26 mouse cellular contexts compared by ENCODE assay signal in the genomic region with DNA sequence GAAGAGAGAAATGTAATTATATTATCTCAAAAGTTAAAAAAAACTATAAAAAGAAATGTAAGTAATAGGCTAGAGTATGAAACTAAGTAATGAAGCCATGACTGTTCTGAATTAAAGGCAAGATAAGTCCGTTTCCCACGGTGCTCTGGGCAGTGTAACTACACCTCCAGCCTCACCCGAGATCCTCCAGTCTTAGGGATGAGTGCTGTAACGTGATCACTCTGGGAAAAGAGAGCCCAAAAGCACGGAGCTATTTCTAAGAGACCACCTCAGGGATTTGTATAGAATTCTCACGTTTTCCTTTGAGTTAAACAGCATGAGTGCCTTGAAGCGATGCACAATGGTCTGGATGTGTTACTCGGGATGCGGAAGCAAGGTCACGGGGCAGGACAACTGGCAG. TPM values are rescaled to one million over a fixed set of nuclear protein-coding genes. Genes with fewer than 3 reads are reported as not detected.
DNase-seq lines count a peak whose midpoint lies in the region; ATAC-seq and TF ChIP-seq lines count a peak whose summit lies in the region.
"Had no signal": no experiment of that assay in that cellular context is flagged by ENCODE, and none has a peak within 500 bp of the region (broad histone marks: within the 10 kb centered on the region; RNA-seq: fewer than 3 reads in every experiment).

No protein-coding gene starts in this region.

- no peak for ATAC-seq in heart, embryonic 12.5 days (ENCODE audit: insufficient number of reproducible peaks, low FRiP score)
- peak; percentile 59; the same call in 1 of the 2 replicates for ATAC-seq in kidney, embryonic 16.5 days (ENCODE audit: low FRiP score, low TSS enrichment)
- ATAC-seq in limb, embryonic 13.5 days (ENCODE audit: low FRiP score, low read depth) = no peak
- ATAC-seq: forebrain, embryonic 13.5 days; inflammation-experienced regulatory T-cells, adult 6 months; midbrain, embryonic 15.5 days had no signal

- no peak overlapping the region for H3K9ac ChIP-seq in heart, embryonic 12.5 days
- no peak overlapping the region for H3K9ac ChIP-seq in kidney, embryonic 16.5 days (replicated peaks; ENCODE audit: low read length)
- H3K9ac ChIP-seq in limb, embryonic 13.5 days = no peak overlapping the region
- H3K9ac ChIP-seq: forebrain, embryonic 13.5 days; liver, embryonic 13.5 days; lung, embryonic 14.5 days; midbrain, embryonic 15.5 days; stomach, embryonic 15.5 days had no signal

- H3K36me3 ChIP-seq in heart, embryonic 12.5 days = no peaks in the 10 kb centered on the region
- no peaks in the 10 kb centered on the region for H3K36me3 ChIP-seq in heart, embryonic 10.5 days
- H3K36me3 ChIP-seq in kidney, embryonic 16.5 days (ENCODE audit: insufficient read depth, low read length) = no peaks in the 10 kb centered on the region
- no peaks in the 10 kb centered on the region for H3K36me3 ChIP-seq in kidney, adult 2 months (ENCODE audit: control insufficient read depth, insufficient read depth, low read length)
- no peaks in the 10 kb centered on the region for H3K36me3 ChIP-seq in limb, embryonic 13.5 days
- H3K36me3 ChIP-seq: liver, embryonic 13.5 days; midbrain, embryonic 15.5 days; stomach, embryonic 15.5 days had no signal

- 0 out of 2 replicates have a peak overlapping the region, but pooled peaks have one; percentile 18 for H3K4me2 ChIP-seq in heart, embryonic 12.5 days
- H3K4me2 ChIP-seq in kidney, embryonic 16.5 days (replicated peaks; ENCODE audit: low read depth, low read length) = peak overlapping the region; percentile 28
- H3K4me2 ChIP-seq in limb, embryonic 13.5 days (replicated peaks) = peak overlapping the region; percentile 0; the same call in 1 of the 2 replicates
- H3K4me2 ChIP-seq: forebrain, embryonic 13.5 days; heart, embryonic 11.5 days; liver, embryonic 13.5 days; lung, embryonic 14.5 days; midbrain, embryonic 15.5 days; stomach, embryonic 15.5 days had no signal

- no peak for TF ChIP-seq CTCF in kidney, adult 2 months (conservative IDR thresholded peaks at IDR 0.05; ENCODE audit: insufficient read depth, insufficient read length, low read depth, low read length)

- H3K27ac ChIP-seq in heart, embryonic 12.5 days (ENCODE audit: poor library complexity, severe bottlenecking) = no peak overlapping the region
- H3K27ac ChIP-seq in heart, embryonic 10.5 days = no peak overlapping the region
- no peak overlapping the region for H3K27ac ChIP-seq in kidney, embryonic 16.5 days (ENCODE audit: low read length)
- no peak overlapping the region for H3K27ac ChIP-seq in kidney, adult 2 months (ENCODE audit: insufficient read depth, low read depth, low read length)
- no peak overlapping the region for H3K27ac ChIP-seq in limb, embryonic 13.5 days
- H3K27ac ChIP-seq: forebrain, embryonic 13.5 days; liver, embryonic 13.5 days; midbrain, embryonic 15.5 days; stomach, embryonic 15.5 days had no signal

- WGBS in heart, embryonic 12.5 days = 63% methylated on average over 10 of the region's 10 CpGs
- 56% methylated on average over 10 of the region's 10 CpGs for WGBS in heart, embryonic 10.5 days
- 30% methylated on average over 10 of the region's 10 CpGs for WGBS in kidney, embryonic 16.5 days
- 29% methylated on average over 10 of the region's 10 CpGs for WGBS in kidney, adult 2 months
- WGBS in limb, embryonic 13.5 days = 44% methylated on average over 10 of the region's 10 CpGs

- H3K27me3 ChIP-seq in heart, embryonic 12.5 days (replicated peaks) = no peaks in the 10 kb centered on the region
- no peaks in the 10 kb centered on the region for H3K27me3 ChIP-seq in heart, embryonic 10.5 days (ENCODE audit: insufficient read depth, poor library complexity, severe bottlenecking)
- H3K27me3 ChIP-seq in kidney, embryonic 16.5 days (ENCODE audit: insufficient read depth, low read length) = no peaks in the 10 kb centered on the region
- no peaks in the 10 kb centered on the region; the same call in 1 of the 2 replicates for H3K27me3 ChIP-seq in kidney, adult 2 months (replicated peaks; ENCODE audit: control insufficient read depth, insufficient read depth, low read length)
- H3K27me3 ChIP-seq in limb, embryonic 13.5 days = no peaks in the 10 kb centered on the region
- H3K27me3 ChIP-seq: CH12.LX; forebrain, embryonic 13.5 days; liver, embryonic 13.5 days; midbrain, embryonic 15.5 days; stomach, embryonic 15.5 days had no signal

- no peaks in the 10 kb centered on the region for H3K4me1 ChIP-seq in heart, embryonic 12.5 days (replicated peaks)
- H3K4me1 ChIP-seq in heart, embryonic 10.5 days = no peaks in the 10 kb centered on the region
- H3K4me1 ChIP-seq in kidney, embryonic 16.5 days (ENCODE audit: insufficient read depth, low read length) = peaks cover 3% of the 10 kb centered on the region; the same call in 1 of the 2 replicates
- H3K4me1 ChIP-seq in kidney, adult 2 months (ENCODE audit: control insufficient read depth, insufficient read depth, low read length) = peaks cover 3% of the 10 kb centered on the region; the same call in 1 of the 2 replicates
- no peaks in the 10 kb centered on the region; the same call in 1 of the 2 replicates for H3K4me1 ChIP-seq in limb, embryonic 13.5 days
- H3K4me1 ChIP-seq: forebrain, embryonic 13.5 days; liver, embryonic 13.5 days; midbrain, embryonic 15.5 days; stomach, embryonic 15.5 days had no signal

- H3K4me3 ChIP-seq in heart, embryonic 12.5 days = no peak overlapping the region
- no peak overlapping the region for H3K4me3 ChIP-seq in heart, embryonic 10.5 days
- peak overlapping the region; percentile 15 for H3K4me3 ChIP-seq in kidney, embryonic 16.5 days (ENCODE audit: low read length)
- H3K4me3 ChIP-seq in kidney, adult 2 months (ENCODE audit: insufficient read depth, low read depth, low read length) = no peak overlapping the region
- H3K4me3 ChIP-seq in limb, embryonic 13.5 days = no peak overlapping the region
- H3K4me3 ChIP-seq: erythroblast, embryonic 14.5 days; forebrain, embryonic 13.5 days; liver, embryonic 13.5 days; midbrain, embryonic 15.5 days; myocyte; stomach, embryonic 15.5 days had no signal

- TF ChIP-seq POLR2A in kidney, adult 2 months (IDR thresholded peaks at IDR 0.05; ENCODE audit: low read depth, low read length) = no peak

- DNase-seq in heart, embryonic 10.5 days (ENCODE audit: low spot score) = no peak
- no peak for DNase-seq in kidney, adult 2 months
- DNase-seq in embryo, embryonic 10.5 days (ENCODE audit: low spot score) = peak; percentile 23
- no peak for DNase-seq in urinary bladder, adult 2 months (ENCODE audit: low spot score)
- no peak for DNase-seq in adrenal gland, postnatal 10 days
- DNase-seq: cerebellum, adult 2 months; cerebellum, postnatal 36 days; heart, postnatal 14 days; kidney, postnatal 25 days; liver, embryonic 13.5 days; lung, embryonic 14.5 days; lung, postnatal 36 days had no signal

- peaks cover 7% of the 10 kb centered on the region for H3K9me3 ChIP-seq in heart, embryonic 12.5 days (replicated peaks)
- H3K9me3 ChIP-seq in heart, embryonic 10.5 days = no peaks in the 10 kb centered on the region
- peaks cover 8% of the 10 kb centered on the region; the same call in 1 of the 2 replicates for H3K9me3 ChIP-seq in kidney, embryonic 16.5 days (ENCODE audit: low read length)
- peaks cover 8% of the 10 kb centered on the region; the same call in 1 of the 2 replicates for H3K9me3 ChIP-seq in limb, embryonic 13.5 days
- H3K9me3 ChIP-seq: forebrain, embryonic 13.5 days; liver, embryonic 13.5 days; midbrain, embryonic 15.5 days; stomach, embryonic 15.5 days had no signal

RNA-seq across cellular contexts. Expression of a gene that starts 46.5 kb away (rescaled TPM):
- polyA plus RNA-seq in heart, embryonic 12.5 days (2016; fragmentation: Nextera tagmentation; extraction: Ambion mirVana) = not detected in 2 replicates
- polyA plus RNA-seq in heart, embryonic 10.5 days (2016; fragmentation: Nextera tagmentation; extraction: Ambion mirVana) = not detected in 2 replicates
- 0.06 and 0.28 TPM in 2 replicates for polyA plus RNA-seq in kidney, embryonic 16.5 days (2015; fragmentation: Nextera tagmentation; extraction: Ambion mirVana)
- 0.29 and 0.88 TPM in 2 replicates for polyA plus RNA-seq in kidney, adult 2 months (2012; rRNA removed)
- polyA plus RNA-seq in limb, embryonic 13.5 days (2015; fragmentation: Nextera tagmentation; extraction: Ambion mirVana) = 0.11 and 0.18 TPM in 2 replicates
- 0.60 and 0.87 TPM in 2 replicates for polyA plus RNA-seq in urinary bladder, adult 2 months (2012; rRNA removed)
- total RNA-seq in adrenal gland, postnatal 10 days (2021) = under 1 TPM; 0.58 to 0.66 TPM
- polyA plus RNA-seq: erythroblast, embryonic 14.5 days; liver, embryonic 13.5 days; lung, embryonic 14.5 days had no signal

RNA-seq across cellular contexts. Expression of a gene that starts 58.5 kb away (rescaled TPM):
- polyA plus RNA-seq in heart, embryonic 12.5 days (2016; fragmentation: Nextera tagmentation; extraction: Ambion mirVana) = 0.24 TPM in 1 of 2 replicates, not detected in the other
- polyA plus RNA-seq in heart, embryonic 10.5 days (2016; fragmentation: Nextera tagmentation; extraction: Ambion mirVana) = 0.10 and 0.68 TPM in 2 replicates
- polyA plus RNA-seq in kidney, embryonic 16.5 days (2015; fragmentation: Nextera tagmentation; extraction: Ambion mirVana) = 4.7 and 5.6 TPM in 2 replicates
- polyA plus RNA-seq in kidney, adult 2 months (2012; rRNA removed) = 0.70 and 1.2 TPM in 2 replicates
- polyA plus RNA-seq in limb, embryonic 13.5 days (2015; fragmentation: Nextera tagmentation; extraction: Ambion mirVana) = 3.7 and 4.0 TPM in 2 replicates
- polyA plus RNA-seq in urinary bladder, adult 2 months (2012; rRNA removed) = 10.3 and 11.8 TPM in 2 replicates
- total RNA-seq in adrenal gland, postnatal 10 days (2021) = 10 to 100 TPM in 1 of 2 experiments, 1 to 10 TPM in 1; 6.0 to 14.8 TPM
- total RNA-seq: CH12.LX; layer of hippocampus, adult 8-10 months; left cerebral cortex, postnatal 36 days; MEL had no signal
- polyA plus RNA-seq: cerebellum, adult 2 months had no signal
